Mouse (Mus musculus) bone marrow macrophage, adult 2 months (primary cell): ENCODE data around the gene Ms4a4c. TPM values are rescaled to one million over a fixed set of nuclear protein-coding genes. Genes with fewer than 3 reads are reported as not detected.
"Not testable (repeated sequence)": the region's sequence is repeated elsewhere in the genome, so short reads cannot be mapped to it uniquely, and the experiment has no call there.

ENCODE experiments used
- H3K27ac ChIP-seq: 2 replicates; pipeline ENCODE4 v1.5.1; 2012; ENCODE audit warnings: low read depth, low read length; ENCODE audit not compliant: insufficient read depth
- H3K4me1 ChIP-seq: 2 replicates; pipeline ENCODE4 v1.6.1; 2012; ENCODE audit warnings: low read length; ENCODE audit not compliant: control insufficient read depth, insufficient read depth
- H3K4me3 ChIP-seq: 2 replicates; pipeline ENCODE4 v1.5.1; 2012; ENCODE audit warnings: mild to moderate bottlenecking, low read length, moderate library complexity; ENCODE audit not compliant: insufficient read depth
- CTCF ChIP-seq: IDR thresholded peaks from 2 replicates; pipeline ENCODE4 v1.5.1; 2012; ENCODE audit warnings: low read depth, mild to moderate bottlenecking, low read length, moderate library complexity
- POLR2A ChIP-seq: IDR thresholded peaks from 2 replicates; pipeline ENCODE4 v1.6.1; 2012; ENCODE audit warnings: mild to moderate bottlenecking, low read depth, low read length, borderline replicate concordance
- polyA plus RNA-seq: library from polyadenylated mRNA; stranded (reverse); fragments of >200 nt; gene quantifications from 2 replicates; pipeline ENCODE4 v1.2.4, GENCODE M21; 2012; ENCODE audit not compliant: missing spikeins, insufficient read depth, insufficient read length

Ms4a4c gene
- polyA plus RNA-seq, 1 experiment = 49.2 TPM

DNA sequence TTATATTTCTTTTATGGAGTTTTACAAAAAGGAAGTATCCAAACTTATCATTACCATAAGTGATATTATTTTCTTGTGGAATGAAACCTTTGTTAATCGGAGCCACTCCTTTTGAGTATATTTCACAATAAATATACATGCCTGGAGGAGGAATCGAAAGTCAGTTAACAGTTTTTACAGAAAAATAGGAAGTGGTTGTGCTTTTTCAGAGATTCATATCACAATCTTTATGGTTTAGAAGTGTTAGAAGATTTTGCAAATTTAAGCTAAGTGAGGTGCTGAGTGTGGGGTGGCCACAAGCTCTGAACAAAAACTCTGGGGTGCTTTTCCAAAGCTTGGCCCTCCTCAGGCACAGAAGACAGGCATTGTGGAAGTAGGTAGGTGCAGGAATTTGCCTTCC lies 42.7 kb downstream of the Ms4a4c start:
- Histone ChIP-seq H3K27ac (peak overlapping the region; percentile 100), H3K4me3 (no peak overlapping the region), H3K4me1 (peaks cover 22% of the 10 kb centered on the region)
- TF ChIP-seq CTCF (no peak), POLR2A (no peak)

DNA sequence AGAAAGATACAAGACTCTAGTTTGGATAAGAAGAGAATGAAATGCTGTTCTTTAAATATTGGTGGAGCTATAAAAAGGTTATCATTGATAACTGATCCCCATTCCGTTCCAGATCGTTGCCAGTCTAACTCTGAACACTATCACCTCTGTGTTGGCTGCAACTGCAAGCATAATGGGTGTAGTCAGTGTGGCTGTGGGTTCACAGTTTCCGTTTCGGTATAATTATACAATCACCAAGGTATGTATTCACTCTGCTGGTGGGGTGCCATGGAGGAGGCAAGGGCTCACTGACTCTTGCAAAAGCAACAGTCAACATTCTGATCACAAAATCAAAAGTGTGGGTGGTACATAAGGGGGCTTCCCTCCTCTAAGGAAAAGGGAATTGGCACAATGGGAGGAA lies 54.5 kb downstream of the Ms4a4c start:
- not testable (repeated sequence) for H3K27ac ChIP-seq, H3K4me1 ChIP-seq, H3K4me3 ChIP-seq

DNA sequence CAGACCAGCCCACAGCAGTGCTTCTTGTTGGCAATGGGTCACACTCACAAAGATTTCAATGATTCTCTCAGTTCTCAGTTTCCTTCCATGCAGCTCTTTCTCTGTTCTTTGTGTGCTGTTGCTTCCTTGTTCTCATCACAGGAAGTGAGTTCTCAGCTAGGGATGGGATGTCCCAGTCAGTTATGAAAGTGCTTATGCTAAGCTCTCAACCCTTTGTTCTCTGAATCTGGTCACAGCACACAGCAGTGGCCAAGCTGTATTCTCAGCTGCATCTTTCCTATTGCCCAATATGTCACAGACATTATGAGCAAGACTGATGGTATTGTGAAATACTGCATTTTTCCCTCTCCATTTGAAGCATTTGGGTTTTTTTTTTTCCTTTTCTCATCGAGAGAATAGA lies 60.2 kb downstream of the Ms4a4c start:
- 0 out of 2 replicates have a peak overlapping the region, but pooled peaks have one; percentile 30 for H3K4me3 ChIP-seq
- H3K27ac ChIP-seq = peak overlapping the region; percentile 92
- peaks cover 25% of the 10 kb centered on the region for H3K4me1 ChIP-seq

DNA sequence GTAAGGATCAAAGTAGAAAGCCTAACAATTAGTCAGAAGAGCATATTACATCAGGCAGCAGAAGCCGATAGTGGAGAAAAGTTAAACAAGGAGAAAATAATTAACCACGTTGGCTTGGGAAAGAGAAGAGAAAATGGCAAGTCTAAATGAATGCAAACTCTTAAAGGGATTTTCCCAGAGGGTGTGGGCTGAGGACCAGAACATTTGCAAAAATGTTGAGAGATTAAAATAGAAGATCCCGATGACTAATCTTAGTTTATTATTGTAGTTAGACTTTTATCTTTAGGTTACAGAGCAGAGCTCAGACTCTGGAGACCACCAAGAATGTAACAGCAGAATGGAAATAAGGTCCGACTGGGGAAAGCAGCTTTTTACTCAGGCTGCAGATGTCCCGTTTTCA lies 61.9 kb downstream of the Ms4a4c start:
- Histone ChIP-seq H3K4me1 (peaks cover 29% of the 10 kb centered on the region), H3K4me3 (no peak overlapping the region), H3K27ac (no peak overlapping the region)
- TF ChIP-seq CTCF = no peak

DNA sequence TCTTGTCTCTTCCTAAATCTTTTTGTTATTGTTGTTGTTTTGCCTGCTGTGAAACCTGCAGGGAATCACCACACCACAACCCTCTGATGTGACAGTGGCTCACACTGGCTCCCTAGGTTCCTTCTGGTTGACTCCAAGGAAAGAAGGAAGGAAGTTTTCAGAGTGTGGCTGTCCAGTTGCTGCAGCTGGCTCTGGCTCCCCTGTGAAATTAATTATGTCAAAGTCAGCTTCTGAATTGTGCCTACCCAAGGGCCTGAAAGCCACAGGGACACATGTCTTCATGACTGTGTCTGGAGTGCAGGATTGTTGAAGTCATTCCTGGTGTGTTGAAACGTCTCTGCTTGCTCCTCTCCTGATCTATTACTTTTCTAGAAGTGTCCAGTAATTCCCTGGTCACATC lies 63.8 kb downstream of the Ms4a4c start:
- H3K4me3 ChIP-seq = not testable (repeated sequence)
- H3K27ac ChIP-seq = peak overlapping the region; percentile 99
- peaks cover 32% of the 10 kb centered on the region for H3K4me1 ChIP-seq

DNA sequence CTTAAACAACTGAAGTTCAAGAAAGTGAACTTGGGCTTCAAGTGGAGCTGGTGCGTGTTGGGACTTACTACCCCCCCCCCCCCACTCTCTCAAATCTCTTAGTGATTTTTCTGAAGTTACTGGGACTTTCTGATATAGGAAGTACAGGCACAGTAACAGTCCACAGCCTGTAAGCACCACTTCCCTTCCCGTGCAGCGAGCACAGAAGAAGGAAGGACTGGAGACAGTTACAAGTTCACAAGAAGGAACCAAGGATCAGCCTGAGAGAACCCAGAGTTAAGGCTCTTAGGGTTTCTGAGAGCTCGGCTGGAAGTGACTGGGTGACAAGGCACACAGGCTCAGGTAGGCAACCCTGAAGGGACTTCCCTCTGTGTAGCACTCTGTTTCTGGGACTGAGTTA lies 64.6 kb downstream of the Ms4a4c start, which contains the start of gene Ms4a6c:
TSS of gene Ms4a6c (plus strand) at position 152 of the 400 bp plus-strand sequence.
- H3K27ac ChIP-seq = peak within 1 kb of the TSS; percentile 99

More for the DNA sequence above, 64.6 kb downstream of the Ms4a4c start, which contains the start of gene Ms4a6c:
- peak within 1 kb of the TSS; percentile 79 for H3K4me3 ChIP-seq
- peaks cover 32% of the 10 kb centered on the region for H3K4me1 ChIP-seq

Other genes starting within 250 kb of the Ms4a4c start
- not detected in 2 replicates for gene 1700025F22Rik, start 239.4 kb upstream of the Ms4a4c start, polyA plus RNA-seq
- gene Ms4a13, start 208.0 kb upstream of the Ms4a4c start, polyA plus RNA-seq = not detected in 2 replicates
- gene Ms4a12, start 172.3 kb upstream of the Ms4a4c start, polyA plus RNA-seq = not detected in 2 replicates
- not detected in 2 replicates for gene Ms4a1, start 138.5 kb upstream of the Ms4a4c start, polyA plus RNA-seq
- not detected in 2 replicates for gene Ms4a5, start 120.9 kb upstream of the Ms4a4c start, polyA plus RNA-seq
- 136 and 161 TPM in 2 replicates for gene Ms4a14, start 90.3 kb upstream of the Ms4a4c start, polyA plus RNA-seq
- 2,313 and 2,384 TPM in 2 replicates for gene Ms4a7, start 68.6 kb upstream of the Ms4a4c start, polyA plus RNA-seq
- gene Ms4a4a, start 29.2 kb upstream of the Ms4a4c start, polyA plus RNA-seq = 434 TPM in 2 replicates
- gene Ms4a4b, start 38.8 kb downstream of the Ms4a4c start, polyA plus RNA-seq = 5.6 and 8.4 TPM in 2 replicates
- gene Ms4a6c, start 64.6 kb downstream of the Ms4a4c start, polyA plus RNA-seq = 610 and 628 TPM in 2 replicates
- 13.4 and 15.4 TPM in 2 replicates for gene Gm8369, start 81.2 kb downstream of the Ms4a4c start, polyA plus RNA-seq
- gene Ms4a6b, start 111.7 kb downstream of the Ms4a4c start, polyA plus RNA-seq = 338 and 351 TPM in 2 replicates
- gene Ms4a4d, start 132.0 kb downstream of the Ms4a4c start, polyA plus RNA-seq = not detected in 2 replicates
- 323 and 344 TPM in 2 replicates for gene Ms4a6d, start 200.1 kb downstream of the Ms4a4c start, polyA plus RNA-seq
- gene Ms4a2, start 218.9 kb downstream of the Ms4a4c start, polyA plus RNA-seq = not detected in 2 replicates
- gene Ms4a3, start 236.1 kb downstream of the Ms4a4c start, polyA plus RNA-seq = not detected in 2 replicates